Mouse (Mus musculus) liver, embryonic 13.5 days (tissue): ENCODE measurements around the gene C2cd2l. TPM values are rescaled to one million over a fixed set of nuclear protein-coding genes. Genes with fewer than 3 reads are reported as not detected.

Experiments
- ATAC-seq: fragments of 200-750 bp; cut with Nextera tagmentation; 2 replicates; pipeline ENCODE4 v1.8.0; 2017; ENCODE audit warnings: low read depth, mild to moderate bottlenecking, moderate number of reproducible peaks, moderate library complexity
- DNase-seq: peaks from one replicate; pipeline ENCODE4 v3.0.0; 2022
- H3K27ac ChIP-seq: fragments of 300-500 bp; sonication (generic); 2 replicates; pipeline ENCODE4 v1.5.1; 2015; ENCODE audit warnings: moderate library complexity, mild to moderate bottlenecking, inconsistent platforms
- H3K27me3 ChIP-seq: fragments of 300-500 bp; sonication (generic); 2 replicates; pipeline ENCODE4 v1.6.1; 2015; ENCODE audit warnings: mild to moderate bottlenecking, inconsistent platforms
- H3K36me3 ChIP-seq: fragments of 300-500 bp; sonication (generic); 2 replicates; pipeline ENCODE4 v1.6.1; 2015; ENCODE audit warnings: mild to moderate bottlenecking, inconsistent platforms
- H3K4me1 ChIP-seq: fragments of 300-500 bp; sonication (generic); replicated peaks from 2 replicates; pipeline ENCODE4 v1.6.1; 2015; ENCODE audit warnings: inconsistent platforms
- H3K4me2 ChIP-seq: fragments of 300-500 bp; sonication (generic); 2 replicates; pipeline ENCODE4 v1.6.1; 2015; ENCODE audit warnings: inconsistent platforms, mild to moderate bottlenecking, moderate library complexity
- H3K4me3 ChIP-seq: fragments of 300-500 bp; sonication (generic); replicated peaks from 2 replicates; pipeline ENCODE4 v1.5.1; 2015; ENCODE audit warnings: mild to moderate bottlenecking, inconsistent platforms
- H3K9ac ChIP-seq: fragments of 300-500 bp; sonication (generic); 2 replicates; pipeline ENCODE4 v1.6.1; 2015; ENCODE audit warnings: mild to moderate bottlenecking, inconsistent platforms
- H3K9me3 ChIP-seq: fragments of 300-500 bp; sonication (generic); replicated peaks from 2 replicates; pipeline ENCODE4 v1.6.1; 2016; ENCODE audit warnings: inconsistent platforms
- WGBS: fragments of 180-500 bp; shearing (Covaris S2); methylation state at CpG from one replicate; pipeline ENCODE4 v1.1.7; 2015; ENCODE audit not compliant: insufficient replicate concordance; 5-methylcytosine and 5-hydroxymethylcytosine counted together
- microRNA-seq: library from miRNA; unstranded; fragments of <30 nt; microRNA quantifications from one replicate; pipeline ENCODE4, GENCODE M21; 2016
- polyA plus RNA-seq: library from polyadenylated mRNA; unstranded; fragments of >200 nt; fragmentation: Nextera tagmentation; extraction: Ambion mirVana; gene quantifications from 2 replicates; pipeline ENCODE4 v1.2.1, GENCODE M21; 2015

The C2cd2l gene
- polyA plus RNA-seq, 1 experiment from 2014 or later = 6.4 TPM

GRCm38 (mm10) chr9:44261388-44261787 lies 58.7 kb downstream of the C2cd2l start:
- no peak overlapping the region for H3K4me3 ChIP-seq
- H3K9ac ChIP-seq = no peak overlapping the region
- no peaks in the 10 kb centered on the region; the same call in 1 of the 2 replicates for H3K27me3 ChIP-seq
- ATAC-seq (no peak), DNase-seq (no peak)
- no peaks in the 10 kb centered on the region; the same call in 1 of the 2 replicates for H3K36me3 ChIP-seq
- H3K4me2 ChIP-seq = no peak overlapping the region
- no peaks in the 10 kb centered on the region for H3K4me1 ChIP-seq
- H3K27ac ChIP-seq = no peak overlapping the region
- 75% methylated on average over 14 of the region's 14 CpGs for whole genome bisulfite sequencing
- H3K9me3 ChIP-seq = no peaks in the 10 kb centered on the region

Small RNA genes lying within 50 kb of the gene (microRNA-seq; reads per million reads assigned to microRNA genes)
- 1.2 reads per million for gene Gm44335

Other genes with a start within 250 kb of the C2cd2l start
- not detected in 2 replicates for gene Mfrp, start 218.6 kb downstream of the C2cd2l start, polyA plus RNA-seq
- gene C1qtnf5, start 213.0 kb downstream of the C2cd2l start, polyA plus RNA-seq = 0.17 and 0.20 TPM in 2 replicates
- 0.05 TPM in 1 of 2 replicates, not detected in the other for gene Gm49380, start 206.8 kb downstream of the C2cd2l start, polyA plus RNA-seq
- 36.9 and 38.7 TPM in 2 replicates for gene Rnf26, start 206.8 kb downstream of the C2cd2l start, polyA plus RNA-seq
- 3.7 and 4.0 TPM in 2 replicates for gene Mcam, start 185.8 kb downstream of the C2cd2l start, polyA plus RNA-seq
- 5.7 and 7.2 TPM in 2 replicates for gene Cbl, start 86.2 kb downstream of the C2cd2l start, polyA plus RNA-seq
- gene Ccdc153, start 79.6 kb downstream of the C2cd2l start, polyA plus RNA-seq = not detected in 2 replicates
- gene Pdzd3, start 68.8 kb downstream of the C2cd2l start, polyA plus RNA-seq = 0.06 and 0.24 TPM in 2 replicates
- gene Nlrx1, start 51.7 kb downstream of the C2cd2l start, polyA plus RNA-seq = 3.2 and 3.8 TPM in 2 replicates
- 11.1 and 13.0 TPM in 2 replicates for gene Abcg4, start 31.7 kb downstream of the C2cd2l start, polyA plus RNA-seq
- gene Hinfp, start 14.6 kb downstream of the C2cd2l start, polyA plus RNA-seq = 11.4 and 11.5 TPM in 2 replicates
- 20.7 and 23.0 TPM in 2 replicates for gene Dpagt1, start 5.7 kb upstream of the C2cd2l start, polyA plus RNA-seq
- 208 and 210 TPM in 2 replicates for gene H2afx, start 14.4 kb upstream of the C2cd2l start, polyA plus RNA-seq
- 1,411 and 1,456 TPM in 2 replicates for gene Hmbs, start 23.9 kb upstream of the C2cd2l start, polyA plus RNA-seq
- gene Vps11, start 41.4 kb upstream of the C2cd2l start, polyA plus RNA-seq = 14.8 and 15.3 TPM in 2 replicates
- gene Hyou1, start 59.2 kb upstream of the C2cd2l start, polyA plus RNA-seq = 15.8 and 19.0 TPM in 2 replicates
- gene Slc37a4, start 76.6 kb upstream of the C2cd2l start, polyA plus RNA-seq = 18.4 and 21.3 TPM in 2 replicates
- gene Rps25, start 86.9 kb upstream of the C2cd2l start, polyA plus RNA-seq = 1,487 and 1,590 TPM in 2 replicates
- 68.3 and 69.4 TPM in 2 replicates for gene Trappc4, start 87.3 kb upstream of the C2cd2l start, polyA plus RNA-seq
- 13.8 and 16.6 TPM in 2 replicates for gene Ccdc84, start 98.3 kb upstream of the C2cd2l start, polyA plus RNA-seq
- not detected in 2 replicates for gene Foxr1, start 120.9 kb upstream of the C2cd2l start, polyA plus RNA-seq
- gene Upk2, start 134.7 kb upstream of the C2cd2l start, polyA plus RNA-seq = not detected in 2 replicates
- 1.0 and 1.5 TPM in 2 replicates for gene Bcl9l, start 162.5 kb upstream of the C2cd2l start, polyA plus RNA-seq
- 0.09 TPM in 1 of 2 replicates, not detected in the other for gene Cxcr5, start 241.6 kb upstream of the C2cd2l start, polyA plus RNA-seq